Mouse (Mus musculus) limb, embryonic 13.5 days (tissue): Measurements from ENCODE around the gene Hdgfl2. TPM values are rescaled to one million over a fixed set of nuclear protein-coding genes. Genes with fewer than 3 reads are reported as not detected.
A peak's percentile ranks its signal among the peaks of the same experiment; 100 is the strongest.

ENCODE experiments used
- ATAC-seq: fragments of 200-750 bp; cut with Nextera tagmentation; 2 replicates; pipeline ENCODE4 v1.8.0; 2017; ENCODE audit warnings: low read depth, moderate number of reproducible peaks, moderate TSS enrichment; ENCODE audit not compliant: low FRiP score
- H3K27ac ChIP-seq: fragments of 300-500 bp; sonication (generic); 2 replicates; pipeline ENCODE4 v1.5.1; 2015; ENCODE audit warnings: inconsistent platforms, mild to moderate bottlenecking, moderate library complexity
- H3K27me3 ChIP-seq: fragments of 300-500 bp; sonication (generic); 2 replicates; pipeline ENCODE4 v1.6.1; 2015; ENCODE audit warnings: mild to moderate bottlenecking, inconsistent platforms
- H3K36me3 ChIP-seq: fragments of 300-500 bp; sonication (generic); 2 replicates; pipeline ENCODE4 v1.6.1; 2015; ENCODE audit warnings: inconsistent platforms, mild to moderate bottlenecking, moderate library complexity
- H3K4me1 ChIP-seq: fragments of 300-500 bp; sonication (generic); 2 replicates; pipeline ENCODE4 v1.6.1; 2015; ENCODE audit warnings: inconsistent platforms
- H3K4me2 ChIP-seq: fragments of 300-500 bp; sonication (generic); replicated peaks from 2 replicates; pipeline ENCODE4 v1.6.1; 2015; ENCODE audit warnings: inconsistent platforms, mild to moderate bottlenecking, moderate library complexity
- H3K4me3 ChIP-seq: fragments of 300-500 bp; sonication (generic); 2 replicates; pipeline ENCODE4 v1.5.1; 2015; ENCODE audit warnings: moderate library complexity, mild to moderate bottlenecking, inconsistent platforms
- H3K9ac ChIP-seq: fragments of 300-500 bp; sonication (generic); 2 replicates; pipeline ENCODE4 v1.6.1; 2015; ENCODE audit warnings: mild to moderate bottlenecking, inconsistent platforms
- H3K9me3 ChIP-seq: fragments of 300-500 bp; sonication (generic); 2 replicates; pipeline ENCODE4 v1.6.1; 2016; ENCODE audit warnings: inconsistent platforms
- WGBS: fragments of 180-500 bp; shearing (Covaris S2); methylation state at CpG from one replicate; pipeline ENCODE4 v1.1.7; 2015; 5-methylcytosine and 5-hydroxymethylcytosine counted together
- polyA plus RNA-seq: library from polyadenylated mRNA; unstranded; fragments of >200 nt; fragmentation: Nextera tagmentation; extraction: Ambion mirVana; gene quantifications from 2 replicates; pipeline ENCODE4 v1.2.1, GENCODE M21; 2015

Hdgfl2 gene
- polyA plus RNA-seq, 1 experiment from 2014 or later: 152 TPM

DNA sequence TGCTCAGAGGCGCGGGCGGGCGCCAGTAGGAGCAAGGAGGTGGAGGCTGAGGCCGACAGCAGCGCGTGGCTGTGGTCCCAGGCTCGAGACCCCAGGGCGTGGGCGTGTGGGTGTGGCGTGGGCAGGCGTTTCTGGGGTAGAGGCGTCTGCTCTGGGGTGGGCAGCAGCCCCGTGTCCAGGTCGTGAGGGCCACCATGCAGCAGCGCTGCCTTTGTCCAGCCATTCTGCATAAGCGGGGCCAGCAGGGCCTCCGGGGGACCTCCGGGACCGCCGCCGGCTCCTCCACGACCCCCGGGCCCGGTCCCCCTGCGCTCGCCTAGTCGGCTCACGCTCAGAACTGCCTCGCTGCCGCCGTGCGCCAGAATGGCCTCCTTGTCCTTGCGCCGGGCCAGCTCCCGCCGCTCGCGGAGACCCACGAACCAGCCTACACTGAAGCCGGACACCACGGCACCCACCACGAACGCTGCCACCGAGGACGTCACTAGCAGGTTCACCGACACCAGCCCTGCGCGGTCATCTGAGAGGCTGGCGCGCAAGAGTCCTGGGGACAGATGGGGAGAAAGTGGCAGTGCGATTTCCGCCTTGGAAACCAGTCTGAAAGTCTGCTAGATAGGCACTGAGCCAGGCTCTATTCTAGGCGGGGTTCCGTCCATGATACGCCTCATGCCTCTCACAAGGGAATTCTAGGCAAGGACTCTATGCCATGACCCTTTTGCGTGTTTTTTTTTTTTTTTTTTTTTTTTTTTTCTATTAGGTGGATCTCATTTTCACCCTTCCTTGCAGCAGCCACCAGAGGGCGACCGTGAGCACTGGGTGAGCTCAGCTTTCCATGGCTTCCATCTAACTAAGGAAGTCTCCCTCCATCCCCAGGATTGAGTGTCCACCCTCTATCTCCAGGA lies 45.2 kb downstream of the Hdgfl2 start:
- Histone ChIP-seq H3K4me2 (peak overlapping the region; percentile 77), H3K27me3 (peaks cover 71% of the 10 kb centered on the region), H3K36me3 (peaks cover 8% of the 10 kb centered on the region), H3K27ac (no peak overlapping the region), H3K9ac (peak overlapping the region; percentile 68), H3K9me3 (peaks cover 17% of the 10 kb centered on the region), H3K4me1 (peaks cover 22% of the 10 kb centered on the region), H3K4me3 (peak overlapping the region; percentile 46)
- no peak for ATAC-seq
- WGBS: 9% methylated on average over 50 of the region's 59 CpGs

DNA sequence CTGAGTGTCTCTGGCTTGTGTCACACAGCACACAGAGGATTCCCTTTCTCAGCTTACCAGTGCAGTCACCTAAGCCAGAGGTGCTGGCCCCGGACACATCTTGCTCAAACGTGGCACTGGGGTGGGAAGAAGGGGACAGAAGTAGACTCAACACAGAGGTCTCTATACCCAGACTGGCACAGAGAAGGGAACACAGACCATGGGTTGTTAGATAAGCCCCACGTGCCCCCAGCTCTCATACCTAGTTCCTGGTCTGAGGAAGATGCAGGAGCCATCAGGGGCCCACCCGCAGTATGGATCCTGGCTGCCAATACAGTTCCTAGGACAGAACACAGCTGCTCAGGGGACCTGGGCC lies 45.8 kb downstream of the Hdgfl2 start:
- Histone ChIP-seq H3K36me3 (peaks cover 8% of the 10 kb centered on the region), H3K27ac (no peak overlapping the region), H3K4me3 (no peak overlapping the region), H3K9ac (no peak overlapping the region), H3K4me1 (peaks cover 16% of the 10 kb centered on the region), H3K4me2 (no peak overlapping the region), H3K27me3 (peaks cover 65% of the 10 kb centered on the region), H3K9me3 (peaks cover 17% of the 10 kb centered on the region)
- WGBS: 90% methylated on average over 4 of the region's 4 CpGs
- ATAC-seq: no peak

DNA sequence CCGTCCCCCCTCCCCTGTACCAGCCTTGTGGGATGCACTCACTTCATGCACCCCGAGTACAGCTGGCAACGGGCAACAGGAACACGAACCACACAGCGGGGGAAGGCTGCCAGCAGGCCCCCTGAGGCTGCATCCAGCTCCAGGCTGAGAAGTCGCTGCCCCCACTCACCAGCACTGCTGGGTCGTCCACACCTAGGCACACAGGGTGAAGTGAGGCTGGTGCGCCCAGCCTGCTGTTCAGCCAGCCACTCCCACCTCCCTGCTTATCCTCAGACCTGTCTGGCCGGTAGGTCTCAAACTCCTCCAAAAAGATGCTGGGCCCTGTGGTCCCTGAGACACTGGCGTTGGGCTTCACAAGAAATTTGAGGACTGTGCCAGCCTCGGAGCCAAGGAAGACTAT lies 46.7 kb downstream of the Hdgfl2 start:
- H3K27me3 ChIP-seq: peaks cover 56% of the 10 kb centered on the region
- no peak overlapping the region for H3K27ac ChIP-seq

DNA sequence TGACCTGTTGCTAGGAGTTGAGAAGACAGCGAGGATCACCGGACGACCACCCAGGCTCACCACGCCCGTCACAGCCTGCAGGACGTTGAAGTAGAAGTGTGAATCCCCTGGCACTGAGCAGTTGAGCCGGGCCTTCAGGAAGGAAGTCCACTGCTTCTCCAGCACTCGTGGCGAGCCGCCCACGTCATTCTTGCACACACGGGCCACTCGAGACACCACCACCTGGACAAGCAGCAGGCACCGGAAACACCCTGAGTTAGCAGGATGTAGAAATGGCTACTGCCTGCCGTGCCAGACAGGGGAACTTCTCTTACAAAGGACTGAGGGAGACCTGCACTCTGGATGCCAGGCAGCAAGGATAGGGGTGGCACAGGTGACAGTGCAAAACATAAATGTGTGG lies 48.8 kb downstream of the Hdgfl2 start:
- no peak for ATAC-seq
- 80% methylated on average over 15 of the region's 15 CpGs for WGBS
- no peak overlapping the region for H3K4me3 ChIP-seq

More for the DNA sequence above, 46.7 kb downstream of the Hdgfl2 start:
- H3K36me3 ChIP-seq: peaks cover 8% of the 10 kb centered on the region
- no peak overlapping the region for H3K4me2 ChIP-seq
- ATAC-seq: no peak
- 65% methylated on average over 11 of the region's 11 CpGs for WGBS
- peaks cover 12% of the 10 kb centered on the region; the same call in 1 of the 2 replicates for H3K4me1 ChIP-seq
- H3K9me3 ChIP-seq: peaks cover 17% of the 10 kb centered on the region
- no peak overlapping the region for H3K9ac ChIP-seq
- H3K4me3 ChIP-seq: no peak overlapping the region

DNA sequence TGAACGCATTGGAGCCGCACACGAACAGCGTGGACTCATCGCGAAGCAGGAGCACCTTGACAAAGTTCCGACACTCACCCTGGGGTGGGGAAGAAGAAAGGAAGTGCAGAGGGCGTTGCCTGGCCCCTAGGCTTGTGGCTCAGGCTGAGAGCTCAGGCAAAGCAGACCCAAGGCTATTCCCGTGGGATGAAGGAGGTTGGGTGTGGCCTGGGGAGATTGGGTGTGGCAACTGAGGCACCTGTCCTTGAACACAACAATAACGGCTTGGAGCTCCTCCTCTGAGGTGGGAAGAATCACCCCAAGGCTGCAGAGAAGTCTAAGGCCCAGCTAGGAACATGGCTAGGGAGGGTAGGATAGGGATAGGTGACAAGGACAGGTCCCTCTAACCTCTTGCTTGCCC lies 51.7 kb downstream of the Hdgfl2 start:
- Histone ChIP-seq H3K4me1 (peaks cover 18% of the 10 kb centered on the region), H3K9me3 (no peaks in the 10 kb centered on the region), H3K27ac (no peak overlapping the region), H3K4me3 (no peak overlapping the region), H3K4me2 (no peak overlapping the region), H3K27me3 (peaks cover 18% of the 10 kb centered on the region), H3K9ac (no peak overlapping the region), H3K36me3 (no peaks in the 10 kb centered on the region; the same call in none of the 2 replicates)
- ATAC-seq: no peak
- 94% methylated on average over 10 of the region's 10 CpGs for WGBS

More for the DNA sequence above, 48.8 kb downstream of the Hdgfl2 start:
- Histone ChIP-seq H3K27me3 (peaks cover 35% of the 10 kb centered on the region), H3K27ac (no peak overlapping the region), H3K4me1 (peaks cover 13% of the 10 kb centered on the region; the same call in 1 of the 2 replicates), H3K9me3 (peaks cover 1% of the 10 kb centered on the region), H3K36me3 (no peaks in the 10 kb centered on the region; the same call in none of the 2 replicates), H3K9ac (no peak overlapping the region), H3K4me2 (no peak overlapping the region)

DNA sequence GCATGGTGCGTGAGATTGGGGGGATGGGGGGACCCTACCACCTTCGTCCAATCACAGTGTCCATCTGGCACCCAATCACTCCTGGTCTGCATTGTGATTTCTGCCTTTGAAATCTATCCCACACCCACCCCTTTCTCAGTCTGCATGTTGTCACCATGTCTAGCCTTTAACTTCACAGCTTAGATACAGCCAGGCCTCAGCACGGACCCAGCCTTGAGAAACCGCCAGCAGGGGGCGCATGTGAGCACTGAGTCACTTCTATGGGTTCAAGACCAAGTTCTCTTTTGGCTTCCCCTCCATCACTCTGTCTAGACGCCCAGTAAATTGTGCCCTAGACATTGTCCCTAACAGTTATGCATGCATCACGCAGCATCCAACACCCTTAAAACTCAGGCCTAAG lies 52.4 kb downstream of the Hdgfl2 start:
- Histone ChIP-seq H3K9ac (no peak overlapping the region), H3K36me3 (no peaks in the 10 kb centered on the region; the same call in none of the 2 replicates), H3K4me3 (no peak overlapping the region), H3K27me3 (peaks cover 14% of the 10 kb centered on the region), H3K9me3 (no peaks in the 10 kb centered on the region), H3K27ac (no peak overlapping the region), H3K4me2 (no peak overlapping the region), H3K4me1 (peaks cover 18% of the 10 kb centered on the region)
- no peak for ATAC-seq
- WGBS: 43% methylated on average over 7 of the region's 7 CpGs

DNA sequence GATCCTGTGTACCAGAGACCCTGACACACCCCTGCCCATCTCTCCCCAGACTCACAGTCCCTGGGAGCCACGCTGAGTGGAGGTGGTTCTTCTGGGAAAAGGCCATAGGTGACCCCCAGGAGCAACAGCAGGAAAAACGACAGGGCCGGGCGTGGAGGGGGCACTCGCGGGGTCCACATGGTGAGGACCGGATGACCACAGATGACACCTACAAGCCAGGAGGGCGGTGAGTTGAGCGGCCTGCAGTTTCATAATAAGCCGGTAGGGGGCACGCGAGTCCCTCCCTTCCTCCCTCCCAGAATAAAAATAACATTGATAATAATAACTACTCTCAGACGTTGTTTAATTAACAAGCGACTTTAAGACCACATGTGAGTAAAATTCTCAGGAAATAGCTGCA lies 53.2 kb downstream of the Hdgfl2 start:
- peaks cover 18% of the 10 kb centered on the region for H3K4me1 ChIP-seq
- H3K4me3 ChIP-seq: no peak overlapping the region
- H3K36me3 ChIP-seq: no peaks in the 10 kb centered on the region; the same call in none of the 2 replicates
- H3K27me3 ChIP-seq: peaks cover 22% of the 10 kb centered on the region
- ATAC-seq: no peak
- no peak overlapping the region for H3K4me2 ChIP-seq
- H3K9me3 ChIP-seq: no peaks in the 10 kb centered on the region
- H3K27ac ChIP-seq: no peak overlapping the region
- no peak overlapping the region for H3K9ac ChIP-seq
- 7% methylated on average over 14 of the region's 14 CpGs for WGBS

DNA sequence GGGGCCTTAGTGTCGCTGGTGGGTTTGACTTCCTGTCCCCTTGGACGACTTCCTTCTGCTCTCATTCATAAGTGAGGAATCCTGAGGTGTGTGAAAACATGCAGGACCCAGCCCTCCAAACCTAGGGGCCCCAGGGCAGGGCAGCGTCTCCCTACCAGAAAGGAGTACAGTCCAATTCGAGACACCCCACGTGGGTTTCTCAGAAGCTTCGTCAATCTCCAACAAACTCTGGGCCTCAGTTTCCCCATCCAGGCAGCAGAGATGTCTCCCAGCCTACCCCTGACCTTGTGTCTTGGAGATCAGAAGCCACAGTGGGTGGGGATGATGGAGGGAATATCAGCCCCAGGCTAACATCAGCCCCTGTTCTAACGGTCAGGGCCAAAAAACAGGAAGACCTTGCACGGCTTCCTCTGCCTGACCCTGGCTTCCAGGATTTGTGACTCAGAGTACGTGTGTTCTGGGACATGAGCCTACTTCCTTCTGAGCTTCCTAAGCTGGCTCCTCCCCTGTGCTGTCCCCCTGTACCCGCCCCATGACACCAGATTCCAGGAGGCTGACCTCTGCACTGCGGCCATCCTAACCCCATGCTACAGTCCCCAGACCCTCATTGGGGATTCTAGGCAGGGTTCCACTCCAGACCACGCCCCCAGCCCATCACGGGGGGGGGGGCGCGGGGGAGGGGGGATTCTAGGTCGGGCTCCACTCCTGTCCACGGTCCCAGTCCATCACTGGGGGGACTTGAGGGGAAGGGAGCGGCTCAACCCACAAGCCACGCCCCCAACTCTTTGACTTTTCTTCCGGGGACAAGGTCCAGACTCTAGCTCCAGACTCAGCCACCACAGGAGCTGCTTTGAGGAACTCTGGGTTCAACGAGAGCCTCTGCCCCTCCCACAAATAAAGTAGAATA lies 54.3 kb downstream of the Hdgfl2 start:
- no peaks in the 10 kb centered on the region; the same call in none of the 2 replicates for H3K36me3 ChIP-seq
- H3K27ac ChIP-seq: no peak overlapping the region
- peaks cover 32% of the 10 kb centered on the region for H3K27me3 ChIP-seq
- no peaks in the 10 kb centered on the region for H3K9me3 ChIP-seq
- ATAC-seq: peak; percentile 41; the same call in 1 of the 2 replicates
- WGBS: 22% methylated on average over 19 of the region's 21 CpGs
- peak overlapping the region; percentile 48; the same call in 1 of the 2 replicates for H3K9ac ChIP-seq
- H3K4me3 ChIP-seq: peak overlapping the region; percentile 34
- H3K4me1 ChIP-seq: peaks cover 25% of the 10 kb centered on the region
- peak overlapping the region; percentile 67 for H3K4me2 ChIP-seq

DNA sequence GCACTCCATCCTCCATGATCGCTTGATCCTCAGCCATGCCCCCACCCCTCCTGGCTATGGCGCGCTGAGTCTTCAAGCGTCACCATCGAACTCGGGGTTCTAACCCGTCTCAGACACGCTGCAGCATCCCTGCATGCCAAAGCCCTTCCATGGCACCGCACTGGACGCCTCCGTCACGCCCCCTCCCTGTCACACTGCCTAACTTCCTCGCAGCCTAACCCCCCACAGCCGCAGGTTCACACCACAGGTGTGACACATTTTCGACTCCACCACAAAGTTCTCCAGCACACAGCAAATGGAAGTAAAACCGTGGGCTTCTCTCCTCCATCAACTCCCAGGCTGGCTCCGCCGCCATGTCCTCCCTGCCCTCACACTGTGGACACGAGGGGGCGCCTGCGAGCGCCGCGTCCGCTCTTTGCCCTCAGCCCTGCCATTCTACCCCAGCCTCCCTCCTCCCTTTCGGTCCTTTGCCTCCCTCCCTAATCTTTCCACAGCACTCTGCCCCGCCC lies 55.1 kb downstream of the Hdgfl2 start:
- no peaks in the 10 kb centered on the region for H3K9me3 ChIP-seq
- no peaks in the 10 kb centered on the region; the same call in none of the 2 replicates for H3K36me3 ChIP-seq
- peak overlapping the region; percentile 67 for H3K4me2 ChIP-seq
- H3K9ac ChIP-seq: peak overlapping the region; percentile 48; the same call in 1 of the 2 replicates
- peak overlapping the region; percentile 34 for H3K4me3 ChIP-seq
- 2% methylated on average over 27 of the region's 27 CpGs for WGBS
- peaks cover 29% of the 10 kb centered on the region for H3K4me1 ChIP-seq
- ATAC-seq: no peak
- peaks cover 40% of the 10 kb centered on the region for H3K27me3 ChIP-seq
- no peak overlapping the region for H3K27ac ChIP-seq

DNA sequence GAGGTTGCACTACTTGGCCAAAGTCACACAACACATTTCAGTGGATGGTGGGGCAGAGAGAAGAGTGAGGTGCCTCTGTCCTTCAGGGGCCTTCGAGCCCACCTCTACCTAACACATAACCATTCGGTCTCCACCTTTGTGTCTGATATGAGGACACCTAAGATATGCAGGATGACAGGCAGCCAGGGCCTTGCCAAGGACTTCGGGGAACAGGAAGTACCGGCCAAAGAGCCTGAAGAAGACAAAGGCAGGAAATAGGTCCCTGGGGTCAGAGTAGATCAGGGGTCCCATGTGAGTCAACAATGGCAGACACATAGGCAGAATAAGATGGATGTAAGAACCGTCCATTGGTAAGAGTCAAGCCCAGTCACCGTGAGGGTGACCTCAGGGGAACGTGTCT lies 57.1 kb downstream of the Hdgfl2 start:
- Histone ChIP-seq H3K27ac (no peak overlapping the region), H3K36me3 (no peaks in the 10 kb centered on the region), H3K27me3 (peaks cover 61% of the 10 kb centered on the region), H3K9ac (no peak overlapping the region), H3K4me3 (no peak overlapping the region), H3K9me3 (no peaks in the 10 kb centered on the region), H3K4me2 (no peak overlapping the region), H3K4me1 (peaks cover 37% of the 10 kb centered on the region)
- ATAC-seq: no peak
- 90% methylated on average over 7 of the region's 7 CpGs for WGBS

DNA sequence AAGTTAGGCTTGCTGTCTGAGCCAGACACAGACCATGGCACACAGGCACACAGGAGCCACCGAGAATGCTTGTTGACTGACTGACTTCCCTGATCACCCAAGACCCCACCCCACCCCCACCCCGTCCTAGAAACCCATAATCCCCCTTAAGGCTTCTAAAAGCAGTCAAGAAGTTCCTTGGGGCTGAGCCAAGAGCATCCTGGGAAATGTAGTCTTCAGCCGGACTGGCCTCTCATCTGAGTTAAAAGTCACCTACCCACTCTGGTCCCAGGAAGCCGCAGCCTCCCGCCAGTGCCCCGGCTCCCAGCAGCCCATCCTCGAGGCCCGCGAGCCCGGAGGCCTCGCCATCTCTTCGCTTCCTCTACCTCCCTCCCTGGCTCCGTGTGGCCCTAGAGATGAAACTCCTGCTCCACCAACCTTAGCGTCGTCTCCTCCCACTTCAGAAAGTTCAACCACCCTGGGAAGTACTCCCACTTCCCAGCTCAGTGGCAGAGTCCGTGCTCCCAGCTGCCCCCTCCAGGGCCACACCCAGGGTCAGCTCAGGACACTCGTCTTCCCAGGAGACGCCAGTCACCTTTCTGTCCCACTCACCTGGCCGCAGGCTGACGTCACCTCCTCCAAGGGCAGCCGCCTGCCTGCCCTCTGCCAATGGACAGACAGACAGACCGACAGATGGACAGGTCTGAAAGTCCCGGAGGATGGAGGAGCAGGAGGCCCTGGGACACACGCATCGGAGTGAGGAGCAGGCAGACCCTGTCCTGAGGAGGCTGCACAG lies 58.6 kb downstream of the Hdgfl2 start:
- Histone ChIP-seq H3K4me3 (peak overlapping the region; percentile 75; the same call in 1 of the 2 replicates), H3K4me1 (peaks cover 47% of the 10 kb centered on the region), H3K4me2 (peak overlapping the region; percentile 98), H3K9me3 (no peaks in the 10 kb centered on the region), H3K36me3 (no peaks in the 10 kb centered on the region), H3K9ac (0 out of 2 replicates have a peak overlapping the region, but pooled peaks have one; percentile 43), H3K27ac (no peak overlapping the region), H3K27me3 (peaks cover 76% of the 10 kb centered on the region)
- no peak for ATAC-seq
- WGBS: 15% methylated on average over 25 of the region's 25 CpGs
